8 mouse cellular contexts compared by ENCODE assay signal in the genomic region with DNA sequence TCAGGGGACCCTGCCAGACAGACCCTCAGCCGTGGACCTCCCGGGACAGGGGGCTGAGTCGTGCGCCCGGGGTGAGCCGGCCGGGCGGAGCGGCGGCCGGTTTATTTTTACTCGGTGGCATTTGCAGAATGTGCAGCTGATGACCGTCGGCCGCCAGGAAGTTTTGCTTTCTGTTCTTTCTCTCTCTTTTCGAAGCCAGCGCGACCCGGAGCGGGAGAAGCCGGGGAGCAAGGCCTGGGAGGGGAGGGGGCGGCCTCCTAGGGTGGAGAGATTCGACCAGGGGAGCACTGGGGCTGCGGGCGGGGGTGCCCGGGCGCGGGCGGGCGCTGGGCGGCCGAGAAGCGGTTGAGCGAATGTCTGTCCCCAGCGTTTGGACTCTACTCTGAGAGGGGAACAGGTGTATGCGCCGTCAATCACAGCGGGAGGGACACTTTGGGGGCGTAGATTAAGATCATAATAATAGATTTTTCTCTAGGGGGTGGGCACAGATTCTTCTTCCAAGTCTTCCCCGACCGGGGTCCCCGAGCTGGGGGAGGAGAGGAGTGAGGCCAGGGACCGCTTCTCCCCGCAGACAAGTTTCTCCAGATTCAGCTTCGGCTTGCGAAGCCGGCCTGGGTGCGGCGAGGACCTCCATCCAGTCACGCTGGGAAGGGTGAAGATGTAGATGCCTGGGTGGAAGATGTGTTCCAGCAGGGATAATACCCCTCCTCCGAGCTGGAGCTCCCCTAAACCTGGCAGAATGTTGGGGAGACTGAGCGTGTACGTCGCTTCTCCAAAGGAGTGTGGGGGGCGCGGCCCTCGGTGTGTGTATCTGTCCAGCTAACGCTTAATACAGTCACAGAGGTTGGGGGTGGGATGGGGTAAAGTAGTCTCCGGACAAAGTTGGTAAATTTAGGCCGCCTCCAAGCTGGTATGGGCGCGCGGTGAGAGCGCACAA. TPM values are rescaled to one million over a fixed set of nuclear protein-coding genes. Genes with fewer than 3 reads are reported as not detected.
DNase-seq lines count a peak whose midpoint lies in the region; ATAC-seq and TF ChIP-seq lines count a peak whose summit lies in the region.

No protein-coding gene starts in this region.

- peak; percentile 58 for DNase-seq in kidney, adult 18-20 months
- DNase-seq in kidney, adult 11 months, result no peak
- DNase-seq in liver, postnatal 0 days, result no peak
- DNase-seq in left cerebral cortex, adult 9 months (ENCODE audit: low spot score in 2 of 2), result no peak
- no peak for DNase-seq in ovary, adult 18-20 months (ENCODE audit: low spot score)

- H3K9me3 ChIP-seq in forebrain, embryonic 12.5 days, result no peaks in the 10 kb centered on the region
- H3K9me3 ChIP-seq in hindbrain, embryonic 13.5 days, result no peaks in the 10 kb centered on the region
- H3K9me3 ChIP-seq in liver, postnatal 0 days (ENCODE audit: low read length), result no peaks in the 10 kb centered on the region
- H3K9me3 ChIP-seq in stomach, embryonic 16.5 days (replicated peaks; ENCODE audit: control insufficient read depth, low read length), result no peaks in the 10 kb centered on the region

- H3K4me3 ChIP-seq in forebrain, embryonic 12.5 days (replicated peaks), result peak overlapping the region; percentile 54
- H3K4me3 ChIP-seq in hindbrain, embryonic 13.5 days, result peak overlapping the region; percentile 60
- peak overlapping the region; percentile 53 for H3K4me3 ChIP-seq in liver, postnatal 0 days (ENCODE audit: low read depth, low read length)
- H3K4me3 ChIP-seq in stomach, embryonic 16.5 days (replicated peaks; ENCODE audit: low read length), result peak overlapping the region; percentile 75

- WGBS in forebrain, embryonic 12.5 days, result under 1% methylated on average over 63 of the region's 64 CpGs
- under 1% methylated on average over 64 of the region's 64 CpGs for WGBS in hindbrain, embryonic 13.5 days
- WGBS in liver, postnatal 0 days (ENCODE audit: insufficient replicate concordance), result 2% methylated on average over 64 of the region's 64 CpGs
- WGBS in stomach, embryonic 16.5 days, result 1% methylated on average over 63 of the region's 64 CpGs

- no peaks in the 10 kb centered on the region for H3K36me3 ChIP-seq in forebrain, embryonic 12.5 days (replicated peaks)
- H3K36me3 ChIP-seq in hindbrain, embryonic 13.5 days, result no peaks in the 10 kb centered on the region
- no peaks in the 10 kb centered on the region for H3K36me3 ChIP-seq in liver, postnatal 0 days (replicated peaks; ENCODE audit: insufficient read depth, low read length)
- no peaks in the 10 kb centered on the region for H3K36me3 ChIP-seq in stomach, embryonic 16.5 days (ENCODE audit: control insufficient read depth, insufficient read depth, low read length)

- no peak for ATAC-seq in forebrain, embryonic 12.5 days (ENCODE audit: low FRiP score)
- ATAC-seq in hindbrain, embryonic 13.5 days (ENCODE audit: low FRiP score), result no peak
- no peak for ATAC-seq in liver, postnatal 0 days
- ATAC-seq in stomach, embryonic 16.5 days (ENCODE audit: insufficient read depth, low FRiP score), result no peak

- no peak overlapping the region for H3K27ac ChIP-seq in forebrain, embryonic 12.5 days
- peak overlapping the region; percentile 58 for H3K27ac ChIP-seq in hindbrain, embryonic 13.5 days
- H3K27ac ChIP-seq in liver, postnatal 0 days (ENCODE audit: low read depth), result no peak overlapping the region
- H3K27ac ChIP-seq in stomach, embryonic 16.5 days (ENCODE audit: low read length), result peak overlapping the region; percentile 64

- peak overlapping the region; percentile 72 for H3K9ac ChIP-seq in forebrain, embryonic 12.5 days
- peak overlapping the region; percentile 69 for H3K9ac ChIP-seq in hindbrain, embryonic 13.5 days
- H3K9ac ChIP-seq in liver, postnatal 0 days (replicated peaks), result no peak overlapping the region
- H3K9ac ChIP-seq in stomach, embryonic 16.5 days (ENCODE audit: low read length), result peak overlapping the region; percentile 84

- peaks cover 68% of the 10 kb centered on the region for H3K4me1 ChIP-seq in forebrain, embryonic 12.5 days
- peaks cover 70% of the 10 kb centered on the region for H3K4me1 ChIP-seq in hindbrain, embryonic 13.5 days (replicated peaks)
- H3K4me1 ChIP-seq in liver, postnatal 0 days (ENCODE audit: insufficient read depth), result peaks cover 10% of the 10 kb centered on the region; the same call in 1 of the 2 replicates
- peaks cover 27% of the 10 kb centered on the region for H3K4me1 ChIP-seq in stomach, embryonic 16.5 days (ENCODE audit: control insufficient read depth, insufficient read depth, low read length)

- no peak for TF ChIP-seq EP300 in liver, postnatal 0 days (IDR thresholded peaks at IDR 0.05; ENCODE audit: low read depth)

- TF ChIP-seq CTCF in liver, postnatal 0 days (IDR thresholded peaks at IDR 0.05; ENCODE audit: low read depth), result no peak

- peak overlapping the region; percentile 100 for H3K4me2 ChIP-seq in forebrain, embryonic 12.5 days
- peak overlapping the region; percentile 99 for H3K4me2 ChIP-seq in hindbrain, embryonic 13.5 days
- H3K4me2 ChIP-seq in liver, postnatal 0 days (ENCODE audit: low read depth, low read length), result peak overlapping the region; percentile 86
- peak overlapping the region; percentile 97 for H3K4me2 ChIP-seq in stomach, embryonic 16.5 days (ENCODE audit: low read depth, low read length)

- H3K27me3 ChIP-seq in forebrain, embryonic 12.5 days, result peaks cover 83% of the 10 kb centered on the region
- H3K27me3 ChIP-seq in hindbrain, embryonic 13.5 days, result peaks cover 89% of the 10 kb centered on the region
- peaks cover 87% of the 10 kb centered on the region for H3K27me3 ChIP-seq in liver, postnatal 0 days (ENCODE audit: insufficient read depth, low read length)
- H3K27me3 ChIP-seq in stomach, embryonic 16.5 days (ENCODE audit: control insufficient read depth, insufficient read depth, low read length), result peaks cover 17% of the 10 kb centered on the region

RNA-seq across cellular contexts. Expression of a gene that starts 1.9 kb away (rescaled TPM):
- polyA plus RNA-seq in forebrain, embryonic 12.5 days (2016; fragmentation: Nextera tagmentation; extraction: Ambion mirVana), result 2.8 and 3.1 TPM in 2 replicates
- polyA plus RNA-seq in hindbrain, embryonic 13.5 days (2015; fragmentation: Nextera tagmentation; extraction: Ambion mirVana), result 6.7 and 8.1 TPM in 2 replicates
- 0.43 and 0.65 TPM in 2 replicates for polyA plus RNA-seq in liver, postnatal 0 days (2015; fragmentation: Nextera tagmentation; extraction: Ambion mirVana)
- 9.9 and 10.5 TPM in 2 replicates for polyA plus RNA-seq in stomach, embryonic 16.5 days (2015; fragmentation: Nextera tagmentation; extraction: Ambion mirVana)

Comparison
In these comparisons a context has a peak if more than half of its experiments do, and no peak if none do; other contexts are left out.
1. H3K27ac ChIP-seq: peak in hindbrain, embryonic 13.5 days (single experiment) and stomach, embryonic 16.5 days (single experiment); none in forebrain, embryonic 12.5 days (single experiment) and liver, postnatal 0 days (single experiment).
2. Peak in every context shown above with its lines, with median percentiles within 50 percentile points of each other: H3K4me2 ChIP-seq and H3K4me3 ChIP-seq.